In the genomic region with DNA sequence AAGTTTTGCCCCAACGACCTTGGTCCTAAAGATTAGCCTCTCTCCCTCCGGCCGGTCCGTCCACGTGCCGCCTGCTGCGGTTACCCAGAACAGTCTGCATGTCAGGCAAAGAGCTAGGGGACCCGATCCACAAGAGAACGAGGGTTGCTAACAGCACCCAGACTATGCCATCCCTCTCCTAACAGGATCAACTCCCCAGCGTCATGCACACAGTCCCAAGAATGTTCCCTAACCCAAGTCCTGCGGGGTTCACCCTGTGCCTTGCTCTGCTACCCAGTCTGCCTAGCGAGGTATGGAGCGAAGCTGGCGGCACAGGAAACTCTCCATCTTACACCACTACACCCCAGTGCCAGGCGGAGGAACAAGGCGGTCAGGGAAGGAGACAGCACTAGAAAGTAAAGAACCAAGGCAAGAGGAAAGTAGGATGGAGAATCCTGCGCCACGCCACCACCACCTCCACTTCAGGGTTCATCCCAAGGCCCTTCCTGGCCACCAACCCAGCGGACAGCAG, we compare ENCODE assay signal across 8 mouse cellular contexts. TPM values are rescaled to one million over a fixed set of nuclear protein-coding genes. Genes with fewer than 3 reads are reported as not detected.
DNase-seq lines count a peak whose midpoint lies in the region; ATAC-seq and TF ChIP-seq lines count a peak whose summit lies in the region.

No protein-coding gene starts in this region.

- H3K27ac ChIP-seq in neural tube, embryonic 11.5 days (ENCODE audit: low read depth, low read length): peak overlapping the region; percentile 96
- H3K27ac ChIP-seq in intestine, embryonic 15.5 days: peak overlapping the region; percentile 92
- peak overlapping the region; percentile 84 for H3K27ac ChIP-seq in testis, adult 2 months (ENCODE audit: control insufficient read depth, insufficient read depth, low read depth, low read length)

- peak overlapping the region; percentile 81 for H3K4me2 ChIP-seq in neural tube, embryonic 11.5 days (ENCODE audit: low read depth)
- H3K4me2 ChIP-seq in intestine, embryonic 15.5 days (replicated peaks): peak overlapping the region; percentile 73

- 0 out of 2 replicates have a peak, but pooled peaks cover 4% of the 10 kb centered on the region for H3K4me1 ChIP-seq in neural tube, embryonic 11.5 days (ENCODE audit: control insufficient read depth, insufficient read depth, low read length)
- H3K4me1 ChIP-seq in intestine, embryonic 15.5 days (replicated peaks): 0 out of 2 replicates have a peak, but pooled peaks cover 3% of the 10 kb centered on the region
- peaks cover 47% of the 10 kb centered on the region for H3K4me1 ChIP-seq in megakaryocyte, embryonic 14.5 days
- H3K4me1 ChIP-seq in testis, adult 2 months (ENCODE audit: control insufficient read depth, insufficient read depth, low read length): 0 out of 2 replicates have a peak, but pooled peaks cover 4% of the 10 kb centered on the region

- WGBS in neural tube, embryonic 11.5 days: 0% methylated on average over 19 of the region's 19 CpGs
- WGBS in intestine, embryonic 15.5 days: 0% methylated on average over 19 of the region's 19 CpGs

- no peak; the same call in 1 of the 2 replicates for TF ChIP-seq POLR2A in testis, adult 2 months (IDR thresholded peaks at IDR 0.05; ENCODE audit: control insufficient read depth, low read depth, low read length)

- DNase-seq in neural tube, embryonic 11.5 days (ENCODE audit: low spot score): peak; percentile 39
- DNase-seq in neural tube, embryonic 10.5 days (ENCODE audit: extremely low spot score, low spot score): no peak
- DNase-seq in cerebellum, adult 11 months: no peak

- TF ChIP-seq CTCF in testis, adult 2 months (IDR thresholded peaks at IDR 0.05; ENCODE audit: control insufficient read depth, insufficient read depth, insufficient replicate concordance, low read depth, low read length): no peak

- H3K4me3 ChIP-seq in neural tube, embryonic 11.5 days (ENCODE audit: low read depth, low read length): peak overlapping the region; percentile 80
- H3K4me3 ChIP-seq in intestine, embryonic 15.5 days (replicated peaks): peak overlapping the region; percentile 74
- peak overlapping the region; percentile 94 for H3K4me3 ChIP-seq in megakaryocyte, embryonic 14.5 days (replicated peaks)
- peak overlapping the region; percentile 88 for H3K4me3 ChIP-seq in testis, adult 2 months (ENCODE audit: control insufficient read depth, low read depth, low read length)

- ATAC-seq in neural tube, embryonic 11.5 days (ENCODE audit: insufficient read depth, low FRiP score, low TSS enrichment): peak; percentile 63
- ATAC-seq in activated CD4-positive, CD25-positive, alpha-beta regulatory T cell, adult 4 months: peak; percentile 43
- peak; percentile 69 for ATAC-seq in erythroblast, adult 5-6 weeks (replicated peaks; ENCODE audit: low FRiP score, poor library complexity, severe bottlenecking)
- peak; percentile 71 for ATAC-seq in intestine, embryonic 15.5 days

- H3K9ac ChIP-seq in neural tube, embryonic 11.5 days (ENCODE audit: low read length): peak overlapping the region; percentile 91
- peak overlapping the region; percentile 90 for H3K9ac ChIP-seq in intestine, embryonic 15.5 days

- no peaks in the 10 kb centered on the region for H3K36me3 ChIP-seq in neural tube, embryonic 11.5 days (ENCODE audit: control insufficient read depth, insufficient read depth, low read length)
- H3K36me3 ChIP-seq in intestine, embryonic 15.5 days: no peaks in the 10 kb centered on the region
- H3K36me3 ChIP-seq in megakaryocyte, embryonic 14.5 days (replicated peaks; ENCODE audit: low read length): peaks cover 5% of the 10 kb centered on the region
- no peaks in the 10 kb centered on the region for H3K36me3 ChIP-seq in testis, adult 2 months (ENCODE audit: control insufficient read depth, insufficient read depth, low read length)

- no peaks in the 10 kb centered on the region for H3K27me3 ChIP-seq in neural tube, embryonic 11.5 days (ENCODE audit: control insufficient read depth, insufficient read depth, low read length)
- H3K27me3 ChIP-seq in intestine, embryonic 15.5 days (replicated peaks): no peaks in the 10 kb centered on the region
- H3K27me3 ChIP-seq in megakaryocyte, embryonic 14.5 days (replicated peaks): peaks cover 2% of the 10 kb centered on the region
- H3K27me3 ChIP-seq in testis, adult 2 months (ENCODE audit: control insufficient read depth, insufficient read depth, low read length): no peaks in the 10 kb centered on the region

- H3K9me3 ChIP-seq in neural tube, embryonic 11.5 days (ENCODE audit: control insufficient read depth, low read length): no peaks in the 10 kb centered on the region
- H3K9me3 ChIP-seq in intestine, embryonic 15.5 days: no peaks in the 10 kb centered on the region
- no peaks in the 10 kb centered on the region for H3K9me3 ChIP-seq in megakaryocyte, embryonic 14.5 days

RNA-seq across cellular contexts. Expression of gene Xpo4, which starts 0.9 kb away (rescaled TPM):
- polyA plus RNA-seq in neural tube, embryonic 11.5 days (2014; fragmentation: Nextera tagmentation; extraction: Ambion mirVana): 34.5 and 35.1 TPM in 2 replicates
- 10 to 100 TPM; 21.2 to 28.7 TPM for polyA plus RNA-seq in activated CD4-positive, CD25-positive, alpha-beta regulatory T cell, adult 4 months (2017; shearing (Covaris generic))
- 13.1 and 15.7 TPM in 2 replicates for total RNA-seq in erythroblast, adult 5-6 weeks (2015; ENCODE audit: low replicate concordance)
- total RNA-seq in erythroblast, adult 5-6 weeks (2017; ENCODE audit: low replicate concordance): 26.1 and 51.7 TPM in 2 replicates
- polyA plus RNA-seq in intestine, embryonic 15.5 days (2015; fragmentation: Nextera tagmentation; extraction: Ambion mirVana): 22.2 and 23.4 TPM in 2 replicates
- polyA plus RNA-seq in megakaryocyte, embryonic 14.5 days (2012; ENCODE audit: insufficient read depth, low replicate concordance): 1.9 and 7.5 TPM in 2 replicates
- 12.2 and 14.5 TPM in 2 replicates for polyA plus RNA-seq in testis, adult 2 months (2012; rRNA removed)
